Mouse (Mus musculus) heart, embryonic 12.5 days (tissue): ENCODE measurements around the gene Cox10. TPM values are rescaled to one million over a fixed set of nuclear protein-coding genes. Genes with fewer than 3 reads are reported as not detected.
A peak's percentile ranks its signal among the peaks of the same experiment; 100 is the strongest.
"Not testable (repeated sequence)": the region's sequence is repeated elsewhere in the genome, so short reads cannot be mapped to it uniquely, and the experiment has no call there.

Source experiments
- ATAC-seq: fragments of 200-750 bp; cut with Nextera tagmentation; 2 replicates; pipeline ENCODE4 v1.8.0; 2017; ENCODE audit warnings: moderate TSS enrichment, moderate library complexity; ENCODE audit not compliant: insufficient number of reproducible peaks, low FRiP score
- H3K27ac ChIP-seq: fragments of 300-500 bp; sonication (generic); 2 replicates; pipeline ENCODE4 v1.5.1; 2016; ENCODE audit warnings: mild to moderate bottlenecking, moderate library complexity; ENCODE audit not compliant: poor library complexity, severe bottlenecking
- H3K27me3 ChIP-seq: fragments of 300-500 bp; sonication (generic); replicated peaks from 2 replicates; pipeline ENCODE4 v1.6.1; 2016; ENCODE audit warnings: mild to moderate bottlenecking, moderate library complexity
- H3K36me3 ChIP-seq: fragments of 300-500 bp; sonication (generic); 2 replicates; pipeline ENCODE4 v1.6.1; 2016; ENCODE audit warnings: mild to moderate bottlenecking, moderate library complexity
- H3K4me1 ChIP-seq: fragments of 300-500 bp; sonication (generic); replicated peaks from 2 replicates; pipeline ENCODE4 v1.6.1; 2016; ENCODE audit warnings: mild to moderate bottlenecking
- H3K4me2 ChIP-seq: fragments of 300-500 bp; sonication (generic); 2 replicates; pipeline ENCODE4 v1.6.1; 2016; ENCODE audit warnings: mild to moderate bottlenecking, moderate library complexity
- H3K4me3 ChIP-seq: fragments of 300-500 bp; sonication (generic); 2 replicates; pipeline ENCODE4 v1.5.1; 2016; ENCODE audit warnings: mild to moderate bottlenecking
- H3K9ac ChIP-seq: fragments of 300-500 bp; sonication (generic); 2 replicates; pipeline ENCODE4 v1.6.1; 2016; ENCODE audit warnings: mild to moderate bottlenecking, moderate library complexity
- H3K9me3 ChIP-seq: fragments of 300-500 bp; sonication (generic); replicated peaks from 2 replicates; pipeline ENCODE4 v1.6.1; 2016; ENCODE audit warnings: mild to moderate bottlenecking, moderate library complexity
- WGBS: fragments of 180-500 bp; shearing (Covaris S2); methylation state at CpG from one replicate; pipeline ENCODE4 v1.1.7; 2016; 5-methylcytosine and 5-hydroxymethylcytosine counted together
- polyA plus RNA-seq: library from polyadenylated mRNA; unstranded; fragments of >200 nt; fragmentation: Nextera tagmentation; extraction: Ambion mirVana; gene quantifications from 2 replicates; pipeline ENCODE4 v1.2.1, GENCODE M21; 2016

Gene Cox10
- 32.3 and 34.9 TPM in 2 replicates for polyA plus RNA-seq

DNA sequence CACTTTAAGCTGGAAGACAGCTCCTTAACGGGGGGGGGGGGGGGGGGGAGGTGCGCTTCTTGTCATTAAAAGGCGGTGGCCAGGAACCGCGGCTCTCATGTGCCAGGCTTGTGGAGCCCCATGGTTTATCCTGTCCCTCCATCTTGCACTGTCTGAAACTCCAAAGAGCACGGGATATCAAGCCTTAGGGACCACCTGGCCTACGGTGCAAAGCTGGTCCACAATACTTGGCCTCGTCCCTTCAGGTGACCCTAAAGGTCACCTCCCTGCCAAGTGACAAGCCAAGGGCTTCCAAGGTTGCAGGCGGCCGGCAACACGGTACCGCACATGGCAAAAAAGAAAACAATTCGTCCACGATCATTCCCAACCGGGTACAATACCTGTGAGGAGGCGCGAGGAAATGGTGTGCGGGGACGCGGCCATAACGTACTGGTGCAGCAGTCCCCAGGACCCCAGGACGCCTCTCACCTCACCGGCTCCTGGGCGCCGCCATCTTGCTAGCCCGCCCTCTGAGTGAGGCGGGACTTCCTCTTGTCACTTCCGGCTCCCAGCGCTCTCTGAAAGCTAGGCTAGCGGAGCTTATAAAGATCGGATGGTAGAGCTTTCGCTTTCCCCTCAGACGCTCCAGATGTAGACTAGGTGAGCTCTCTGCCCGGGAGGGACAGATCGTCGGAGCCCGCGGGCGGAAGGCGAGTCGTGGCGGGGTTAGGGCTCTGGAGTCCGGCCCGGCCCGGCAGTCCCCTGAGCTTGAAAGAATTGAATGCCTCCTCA lies at the start of gene Cox10:
Cox10 (minus strand) TSS at position 513 of the 771 bp plus-strand sequence.
- peak within 1 kb of the TSS; percentile 85 for H3K9ac ChIP-seq
- peak within 1 kb of the TSS; percentile 84 for H3K4me2 ChIP-seq
- H3K27me3 ChIP-seq = no peaks in the 10 kb centered on the region
- H3K9me3 ChIP-seq = 0 out of 2 replicates have a peak, but pooled peaks cover 5% of the 10 kb centered on the region
- H3K27ac ChIP-seq = peak within 1 kb of the TSS; percentile 94
- peaks cover 7% of the 10 kb centered on the region; the same call in 1 of the 2 replicates for H3K36me3 ChIP-seq
- peaks cover 6% of the 10 kb centered on the region for H3K4me1 ChIP-seq
- peak within 1 kb of the TSS; percentile 95 for H3K4me3 ChIP-seq
- under 1% methylated on average over 44 of the region's 45 CpGs for WGBS
- ATAC-seq = peak; percentile 90

DNA sequence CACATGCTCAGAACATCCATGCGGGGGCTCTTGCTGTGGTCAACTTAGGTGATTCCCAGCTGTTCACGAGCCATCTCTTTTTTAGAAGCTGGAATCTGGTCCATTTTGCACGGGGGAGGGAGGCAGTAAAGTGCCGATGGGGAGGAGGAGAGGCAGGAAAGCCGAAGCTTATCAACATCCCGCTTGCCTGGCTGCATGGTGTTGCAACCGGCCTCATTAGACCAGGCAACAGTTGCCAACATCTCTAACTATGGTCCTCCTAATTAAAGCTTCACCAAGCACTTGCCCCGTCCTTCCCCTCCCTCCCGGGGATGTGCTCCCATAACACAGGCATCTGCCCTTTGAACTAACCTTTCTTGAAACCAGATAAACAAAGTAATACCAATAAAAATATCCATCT lies 48.7 kb upstream of the Cox10 start:
- no peak for ATAC-seq
- H3K9me3 ChIP-seq = no peaks in the 10 kb centered on the region
- peaks cover 9% of the 10 kb centered on the region for H3K27me3 ChIP-seq
- WGBS = 37% methylated on average over 9 of the region's 9 CpGs
- peaks cover 2% of the 10 kb centered on the region; the same call in 1 of the 2 replicates for H3K4me1 ChIP-seq
- no peaks in the 10 kb centered on the region for H3K36me3 ChIP-seq
- no peak overlapping the region for H3K4me3 ChIP-seq
- H3K27ac ChIP-seq = no peak overlapping the region
- no peak overlapping the region for H3K9ac ChIP-seq
- H3K4me2 ChIP-seq = no peak overlapping the region

DNA sequence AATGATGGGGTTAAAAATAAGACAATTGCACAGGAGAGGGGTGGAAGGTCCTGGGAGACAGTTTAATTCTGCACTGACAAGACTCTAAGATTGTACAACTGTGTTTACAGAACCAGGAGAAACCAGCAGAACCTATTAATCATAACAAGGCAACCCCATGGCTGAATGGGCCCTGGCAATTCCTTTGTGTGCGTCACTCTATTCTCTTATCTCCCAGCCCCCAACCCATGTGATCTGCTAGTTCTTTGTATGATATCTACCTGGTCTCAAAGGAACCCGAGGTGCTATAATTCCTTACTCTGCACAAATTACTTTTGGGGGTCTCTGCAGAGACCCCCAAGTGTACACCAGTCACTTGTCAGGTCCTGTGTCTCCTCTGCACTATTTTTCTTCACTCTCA lies 46.2 kb upstream of the Cox10 start:
- Histone ChIP-seq H3K9ac (no peak overlapping the region), H3K4me1 (peaks cover 7% of the 10 kb centered on the region; the same call in 1 of the 2 replicates), H3K4me2 (no peak overlapping the region), H3K36me3 (no peaks in the 10 kb centered on the region), H3K4me3 (no peak overlapping the region), H3K9me3 (no peaks in the 10 kb centered on the region), H3K27me3 (peaks cover 5% of the 10 kb centered on the region), H3K27ac (no peak overlapping the region)
- no peak for ATAC-seq
- WGBS = 52% methylated on average over 2 of the region's 2 CpGs

DNA sequence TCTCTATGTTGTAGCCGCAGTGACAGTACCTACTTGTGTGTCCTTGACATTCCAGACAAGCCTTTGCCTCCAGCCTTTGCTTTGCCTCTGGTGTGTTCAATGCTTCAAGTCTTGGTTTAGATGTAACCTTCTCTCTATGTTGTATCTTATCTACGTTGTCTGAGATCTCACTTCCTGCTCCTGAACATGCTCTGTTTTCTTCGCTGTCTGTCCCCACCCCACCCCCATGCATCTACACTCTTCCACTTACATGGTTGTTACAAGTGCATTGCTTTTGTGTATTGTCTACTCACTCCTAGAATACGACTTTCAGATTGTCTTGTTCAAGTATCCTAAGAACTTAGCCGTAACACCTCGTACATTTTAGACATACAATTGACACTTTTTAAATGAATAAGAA lies 43.9 kb upstream of the Cox10 start:
- H3K9me3 ChIP-seq, H3K4me3 ChIP-seq, H3K27me3 ChIP-seq, H3K36me3 ChIP-seq, H3K4me1 ChIP-seq, H3K9ac ChIP-seq, H3K27ac ChIP-seq, ATAC-seq: not testable (repeated sequence)
- H3K4me2 ChIP-seq = peak overlapping the region; percentile 13; the same call in 1 of the 2 replicates
- WGBS = 45% methylated on average over 6 of the region's 6 CpGs

DNA sequence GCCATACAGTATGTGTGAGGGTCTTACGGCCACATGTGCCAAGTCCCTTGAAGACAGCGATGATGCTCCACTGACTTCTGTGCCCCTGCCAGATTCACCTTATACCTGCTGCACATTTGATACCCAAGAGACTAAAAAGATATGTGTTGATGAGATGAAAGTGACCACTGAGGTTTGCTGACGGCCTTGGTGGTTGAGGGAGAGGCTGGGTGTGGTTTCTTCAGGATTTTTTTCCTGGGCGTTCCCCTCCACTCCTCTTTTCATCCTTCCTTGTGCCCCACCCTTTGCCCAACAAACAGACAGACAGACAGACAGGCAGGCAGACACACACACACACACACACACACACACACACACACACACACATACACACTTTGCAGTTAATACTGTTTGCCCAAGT lies 37.4 kb upstream of the Cox10 start:
- ATAC-seq = no peak

DNA sequence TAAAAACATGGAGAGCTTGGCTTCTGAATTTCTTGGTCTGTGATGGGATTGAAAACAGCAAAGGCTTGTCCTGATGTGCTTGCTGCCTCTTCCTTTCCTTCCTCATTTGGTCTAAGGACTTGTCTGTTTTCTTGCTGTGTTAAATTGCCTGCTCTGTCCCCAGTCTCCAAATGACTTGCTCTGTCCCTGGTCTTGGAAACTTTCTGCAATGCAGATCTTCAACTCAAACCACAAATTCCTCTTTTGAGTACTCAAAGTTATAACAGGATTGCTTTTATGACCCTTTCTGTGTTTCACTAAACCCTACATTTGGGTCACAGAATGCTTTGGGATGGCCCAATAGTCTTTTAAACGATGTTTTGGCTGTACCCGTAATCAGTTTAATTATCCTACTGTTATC lies 36.6 kb upstream of the Cox10 start:
- ATAC-seq = no peak
- H3K9me3 ChIP-seq = no peaks in the 10 kb centered on the region
- no peak overlapping the region for H3K27ac ChIP-seq
- no peak overlapping the region for H3K4me2 ChIP-seq
- no peaks in the 10 kb centered on the region; the same call in 1 of the 2 replicates for H3K4me1 ChIP-seq
- no peak overlapping the region for H3K4me3 ChIP-seq
- 91% methylated on average over 2 of the region's 2 CpGs for WGBS
- H3K9ac ChIP-seq = no peak overlapping the region
- H3K36me3 ChIP-seq = no peaks in the 10 kb centered on the region
- no peaks in the 10 kb centered on the region for H3K27me3 ChIP-seq

More for the DNA sequence above, 37.4 kb upstream of the Cox10 start:
- Histone ChIP-seq H3K9me3 (no peaks in the 10 kb centered on the region), H3K9ac (no peak overlapping the region), H3K4me1 (no peaks in the 10 kb centered on the region; the same call in 1 of the 2 replicates), H3K27me3 (no peaks in the 10 kb centered on the region), H3K4me2 (no peak overlapping the region), H3K27ac (no peak overlapping the region), H3K36me3 (no peaks in the 10 kb centered on the region), H3K4me3 (no peak overlapping the region)
- WGBS = 81% methylated on average over 4 of the region's 4 CpGs

DNA sequence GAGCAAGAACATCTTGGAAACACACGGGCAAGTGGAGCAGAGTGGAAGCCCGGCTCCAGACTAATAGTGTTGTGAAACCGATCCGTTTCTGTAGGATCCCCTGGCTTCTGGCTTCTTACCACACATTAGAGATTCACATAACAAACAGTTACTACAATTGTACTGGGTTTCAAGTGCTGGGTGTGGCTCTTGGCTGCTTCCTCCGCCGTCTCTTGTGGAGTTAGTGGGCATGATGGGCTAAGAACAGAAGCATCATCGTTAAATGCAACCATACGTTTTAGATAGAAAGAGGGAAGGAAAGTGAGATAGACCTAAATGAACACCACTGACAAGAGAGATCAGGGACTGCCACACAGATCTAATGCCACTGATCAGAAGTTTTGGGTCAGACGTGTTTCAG lies 35.8 kb upstream of the Cox10 start:
- WGBS = 81% methylated on average over 9 of the region's 9 CpGs
- Histone ChIP-seq H3K9me3 (no peaks in the 10 kb centered on the region), H3K36me3 (no peaks in the 10 kb centered on the region), H3K4me2 (no peak overlapping the region), H3K4me3 (no peak overlapping the region), H3K4me1 (no peaks in the 10 kb centered on the region; the same call in 1 of the 2 replicates), H3K9ac (no peak overlapping the region), H3K27ac (no peak overlapping the region), H3K27me3 (no peaks in the 10 kb centered on the region)
- ATAC-seq = no peak

DNA sequence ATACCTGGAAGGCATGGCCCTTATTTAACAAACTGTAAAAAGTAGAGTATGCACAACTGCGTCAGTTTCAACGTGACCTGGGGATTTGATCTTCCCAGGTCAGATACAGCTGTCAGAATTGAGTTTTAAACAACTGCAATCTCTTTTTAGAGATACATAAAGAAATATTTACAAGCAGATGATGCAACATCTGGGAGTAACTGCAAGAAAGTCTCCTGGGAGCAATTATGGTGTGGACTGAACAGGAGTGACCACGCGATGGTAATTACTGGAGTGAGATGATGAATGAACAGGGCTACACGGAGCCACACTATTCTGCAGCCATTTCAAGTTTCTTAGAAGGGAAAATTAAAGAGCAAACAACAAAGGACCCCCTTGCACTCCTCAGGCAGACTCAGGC lies 20.8 kb upstream of the Cox10 start:
- Histone ChIP-seq H3K27me3 (0 out of 2 replicates have a peak, but pooled peaks cover 12% of the 10 kb centered on the region), H3K4me2 (no peak overlapping the region), H3K9ac (no peak overlapping the region), H3K9me3 (no peaks in the 10 kb centered on the region), H3K4me3 (no peak overlapping the region), H3K27ac (no peak overlapping the region), H3K36me3 (no peaks in the 10 kb centered on the region), H3K4me1 (no peaks in the 10 kb centered on the region)
- 85% methylated on average over 5 of the region's 5 CpGs for WGBS
- no peak for ATAC-seq

DNA sequence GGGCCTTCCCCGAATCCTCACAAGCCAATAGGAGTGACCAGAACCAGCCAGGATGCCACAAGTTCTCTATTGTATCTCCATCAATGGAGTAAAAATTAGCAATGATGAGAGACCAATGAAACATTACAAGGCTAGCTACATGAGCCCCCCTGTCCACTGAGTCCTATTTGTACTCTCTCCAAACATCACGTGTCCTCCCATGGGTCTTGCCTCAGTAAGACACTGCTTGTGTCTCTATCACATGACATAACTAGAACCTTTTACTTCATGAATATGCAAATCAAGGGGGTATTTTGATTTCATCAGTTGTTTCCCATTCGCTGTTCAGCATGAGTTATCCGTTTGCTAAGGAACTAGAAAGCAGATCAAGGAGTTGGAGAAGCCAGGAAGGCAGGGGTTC lies 13.8 kb upstream of the Cox10 start:
- no peak for ATAC-seq
- no peak overlapping the region for H3K4me3 ChIP-seq
- 87% methylated on average over 4 of the region's 4 CpGs for WGBS
- no peak overlapping the region for H3K9ac ChIP-seq
- no peaks in the 10 kb centered on the region for H3K9me3 ChIP-seq
- H3K4me2 ChIP-seq = no peak overlapping the region
- no peaks in the 10 kb centered on the region for H3K36me3 ChIP-seq
- H3K27me3 ChIP-seq = 0 out of 2 replicates have a peak, but pooled peaks cover 10% of the 10 kb centered on the region
- H3K27ac ChIP-seq = no peak overlapping the region
- no peaks in the 10 kb centered on the region for H3K4me1 ChIP-seq

DNA sequence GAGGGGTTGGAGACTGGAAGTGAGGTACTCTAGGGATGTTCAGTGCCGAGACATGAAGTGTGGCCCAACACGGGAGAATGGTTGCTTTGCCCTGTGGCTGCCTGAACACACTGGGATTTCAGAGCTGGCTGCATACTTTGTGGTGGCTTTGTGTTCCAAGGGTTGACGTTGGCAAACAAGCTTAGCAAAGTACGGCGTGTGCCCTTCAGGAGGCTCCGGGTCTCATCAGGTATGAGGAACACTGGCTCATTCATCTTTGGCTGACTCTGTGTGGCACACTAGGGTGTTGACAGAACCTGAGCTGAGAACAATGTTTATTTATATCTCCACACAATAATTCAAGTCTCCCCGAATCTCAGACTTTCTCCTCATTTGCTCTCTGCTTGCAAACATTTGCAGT lies 11.9 kb upstream of the Cox10 start:
- WGBS = 70% methylated on average over 7 of the region's 7 CpGs
- no peak overlapping the region for H3K27ac ChIP-seq
- 0 out of 2 replicates have a peak, but pooled peaks cover 13% of the 10 kb centered on the region for H3K27me3 ChIP-seq
- no peak overlapping the region for H3K4me2 ChIP-seq
- H3K36me3 ChIP-seq = no peaks in the 10 kb centered on the region
- no peaks in the 10 kb centered on the region for H3K4me1 ChIP-seq
- no peaks in the 10 kb centered on the region for H3K9me3 ChIP-seq
- ATAC-seq = no peak
- H3K9ac ChIP-seq = no peak overlapping the region
- H3K4me3 ChIP-seq = no peak overlapping the region

DNA sequence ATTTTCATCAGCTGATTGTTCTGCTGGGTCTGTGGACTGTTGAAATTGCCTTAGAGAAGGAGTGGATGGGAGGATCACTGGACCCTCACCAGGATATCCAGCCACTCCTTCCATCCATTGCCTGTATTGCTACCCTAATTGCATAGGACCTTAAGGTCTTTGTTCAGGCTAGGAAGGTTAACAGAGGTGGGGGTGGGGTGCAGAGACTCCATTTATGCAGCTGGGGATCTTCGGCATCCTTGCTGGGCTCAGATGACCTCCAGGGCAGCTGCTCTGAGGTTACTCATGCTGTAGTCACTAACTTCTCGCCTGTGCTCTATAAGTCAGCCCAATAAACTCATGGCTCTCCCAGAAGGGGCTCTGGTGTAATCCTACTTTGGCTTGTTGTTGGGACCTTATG lies 10.4 kb upstream of the Cox10 start:
- WGBS = 56% methylated on average over 2 of the region's 2 CpGs
- Histone ChIP-seq H3K36me3 (no peaks in the 10 kb centered on the region), H3K9ac (no peak overlapping the region), H3K9me3 (no peaks in the 10 kb centered on the region), H3K27ac (no peak overlapping the region), H3K27me3 (0 out of 2 replicates have a peak, but pooled peaks cover 13% of the 10 kb centered on the region), H3K4me2 (no peak overlapping the region), H3K4me3 (no peak overlapping the region), H3K4me1 (no peaks in the 10 kb centered on the region)
- no peak for ATAC-seq
